Mouse (Mus musculus): ENCODE measurements around the gene Cluap1. TPM values are rescaled to one million over a fixed set of nuclear protein-coding genes. Genes with fewer than 3 reads are reported as not detected.
A peak's percentile ranks its signal among the peaks of the same experiment; 100 is the strongest.
"Not testable (repeated sequence)": the region's sequence is repeated elsewhere in the genome, so short reads cannot be mapped to it uniquely, and the experiment has no call there.

The Cluap1 gene
- polyA plus RNA-seq, 1 experiment: 10.1 TPM

DNA sequence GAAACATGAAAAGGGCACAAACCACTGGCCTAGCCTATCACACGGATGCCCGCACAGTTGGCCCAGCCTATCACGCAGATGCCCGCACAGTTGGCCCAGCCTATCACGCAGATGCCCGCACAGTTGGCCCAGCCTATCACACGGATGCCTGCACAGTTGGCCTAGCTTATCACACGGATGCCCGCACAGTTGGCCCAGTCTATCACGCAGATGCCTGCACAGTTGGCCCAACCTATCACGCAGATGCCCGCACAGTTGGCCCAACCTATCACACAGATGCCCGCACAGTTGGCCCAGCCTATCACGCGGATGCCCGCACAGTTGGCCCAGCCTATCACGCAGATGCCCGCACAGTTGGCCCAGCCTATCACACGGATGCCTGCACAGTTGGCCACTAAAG, 65.9 kb downstream of the Cluap1 start:
- not testable (repeated sequence) for H3K79me2 ChIP-seq (ENCODE audit: control insufficient read depth, insufficient read depth); H3ac ChIP-seq (ENCODE audit: control insufficient read depth, insufficient read length); H3K36me3 ChIP-seq (ENCODE audit: control insufficient read depth, insufficient read depth); H3K27me3 ChIP-seq (ENCODE audit: control insufficient read depth, insufficient read depth, insufficient read length); H3K4me3 ChIP-seq; H3K4me2 ChIP-seq (ENCODE audit: low read depth)
- peak in 2 of 3 experiments; percentile 77 to 92 for TF ChIP-seq MYOD1 (IDR thresholded peaks at IDR 0.05; ENCODE audit: control insufficient read depth in 1 of 3, insufficient read length in 2 of 3, low read depth in 2 of 3)
- peak; percentile 51 for TF ChIP-seq TCF12 (IDR thresholded peaks at IDR 0.05; ENCODE audit: insufficient read depth, poor library complexity, severe bottlenecking)
- peak in 2 of 3 experiments; percentile 60 to 91 for TF ChIP-seq MYOG (IDR thresholded peaks at IDR 0.05; ENCODE audit: control insufficient read depth in 1 of 3, insufficient read depth in 1 of 3, insufficient read length in 2 of 3, low read depth in 2 of 3)
- peak; percentile 1 for TF ChIP-seq TCF3 (IDR thresholded peaks at IDR 0.05; ENCODE audit: insufficient read length, low read depth)

DNA sequence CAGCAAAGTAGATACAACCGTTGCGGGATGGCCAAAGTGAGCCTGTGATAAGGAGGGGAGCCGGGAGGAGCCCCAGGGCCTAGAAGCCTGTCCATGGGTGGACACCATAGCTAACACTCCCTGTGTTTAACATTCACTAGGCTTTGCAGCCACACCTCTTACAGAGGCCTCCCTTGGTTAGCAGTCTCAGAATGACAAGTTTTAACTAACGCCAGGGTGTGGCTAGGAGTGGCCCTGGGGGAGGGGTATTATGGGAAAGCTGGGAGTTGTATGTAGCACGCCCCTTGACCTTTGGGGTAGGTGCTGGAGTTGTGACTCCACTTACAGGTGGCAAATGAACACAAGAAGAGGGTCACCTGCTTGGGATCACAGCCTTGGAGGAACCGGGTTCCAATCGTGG, 67.1 kb downstream of the Cluap1 start:
- Histone ChIP-seq H3K27me3 (ENCODE audit: control insufficient read depth, insufficient read depth, insufficient read length) (no peaks in the 10 kb centered on the region), H3K4me3 (no peak overlapping the region), H3K4me2 (ENCODE audit: low read depth) (no peak overlapping the region), H3K79me2 (ENCODE audit: control insufficient read depth, insufficient read depth) (no peaks in the 10 kb centered on the region), H3K36me3 (ENCODE audit: control insufficient read depth, insufficient read depth) (peaks cover 7% of the 10 kb centered on the region), H3ac (ENCODE audit: control insufficient read depth, insufficient read length) (no peak overlapping the region)
- TF ChIP-seq MYOD1 (IDR thresholded peaks at IDR 0.05; ENCODE audit: control insufficient read depth in 1 of 3, insufficient read length in 2 of 3, low read depth in 2 of 3) (no peak), MYOG (IDR thresholded peaks at IDR 0.05; ENCODE audit: control insufficient read depth in 1 of 3, insufficient read depth in 1 of 3, insufficient read length in 2 of 3, low read depth in 2 of 3) (no peak), REST (IDR thresholded peaks at IDR 0.05; ENCODE audit: insufficient read depth, insufficient read length) (no peak), E2F4 (IDR thresholded peaks at IDR 0.05; ENCODE audit: insufficient read depth) (no peak), MAX (IDR thresholded peaks at IDR 0.05; ENCODE audit: low read depth) (no peak)

DNA sequence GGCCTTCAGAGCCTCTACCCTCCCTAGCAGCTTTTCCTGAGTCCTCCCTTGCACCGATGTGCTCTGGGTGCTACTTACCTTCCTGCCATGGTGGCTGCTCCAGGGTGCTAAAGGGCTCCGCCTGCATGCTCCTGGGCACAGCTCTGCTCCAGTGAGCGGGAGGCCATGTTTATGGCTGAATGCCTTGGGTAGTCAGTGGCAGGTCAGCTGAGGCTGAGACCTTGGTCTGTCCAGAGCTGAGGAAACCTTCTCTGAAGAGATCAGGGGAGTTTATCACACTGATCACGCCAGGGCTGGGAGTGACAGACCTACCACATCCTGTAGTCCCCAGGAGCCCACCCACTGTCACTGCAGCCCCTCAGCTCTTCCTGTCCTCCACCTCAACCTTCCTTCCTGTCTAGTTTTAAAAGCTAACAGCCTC, 67.7 kb downstream of the Cluap1 start, which contains the start of gene Nlrc3:
TSS of gene Nlrc3 (minus strand) at position 382 of the 421 bp plus-strand sequence.
- H3ac ChIP-seq (ENCODE audit: control insufficient read depth, insufficient read length): no peak within 1 kb of the TSS
- peaks cover 10% of the 10 kb centered on the region for H3K36me3 ChIP-seq (ENCODE audit: control insufficient read depth, insufficient read depth)
- no peak within 1 kb of the TSS for H3K4me3 ChIP-seq
- no peaks in the 10 kb centered on the region for H3K79me2 ChIP-seq (ENCODE audit: control insufficient read depth, insufficient read depth)
- no peak for TF ChIP-seq MAX (IDR thresholded peaks at IDR 0.05; ENCODE audit: low read depth)
- TF ChIP-seq POLR2A (IDR thresholded peaks at IDR 0.05; ENCODE audit: insufficient read length, low read depth): no peak
- no peak for TF ChIP-seq REST (IDR thresholded peaks at IDR 0.05; ENCODE audit: insufficient read depth, insufficient read length)
- TF ChIP-seq MYOD1 (IDR thresholded peaks at IDR 0.05; ENCODE audit: control insufficient read depth in 1 of 3, insufficient read length in 2 of 3, low read depth in 2 of 3): no peak
- no peak for TF ChIP-seq E2F4 (IDR thresholded peaks at IDR 0.05; ENCODE audit: insufficient read depth)
- no peak for TF ChIP-seq CEBPB (IDR thresholded peaks at IDR 0.05; ENCODE audit: insufficient read depth, poor library complexity, severe bottlenecking)
- no peak for TF ChIP-seq TCF12 (IDR thresholded peaks at IDR 0.05; ENCODE audit: insufficient read depth, poor library complexity, severe bottlenecking)
- TF ChIP-seq POLR2AphosphoS2 (IDR thresholded peaks at IDR 0.05; ENCODE audit: insufficient read length, low read depth): no peak
- TF ChIP-seq SRF (IDR thresholded peaks at IDR 0.05; ENCODE audit: control insufficient read depth, insufficient read length, low read depth): no peak
- TF ChIP-seq MYOG (IDR thresholded peaks at IDR 0.05; ENCODE audit: control insufficient read depth in 1 of 3, insufficient read depth in 1 of 3, insufficient read length in 2 of 3, low read depth in 2 of 3): no peak
- TF ChIP-seq TCF3 (IDR thresholded peaks at IDR 0.05; ENCODE audit: insufficient read length, low read depth): no peak
- H3K27me3 ChIP-seq (ENCODE audit: control insufficient read depth, insufficient read depth, insufficient read length): no peaks in the 10 kb centered on the region
- H3K4me2 ChIP-seq (ENCODE audit: low read depth): no peak within 1 kb of the TSS

DNA sequence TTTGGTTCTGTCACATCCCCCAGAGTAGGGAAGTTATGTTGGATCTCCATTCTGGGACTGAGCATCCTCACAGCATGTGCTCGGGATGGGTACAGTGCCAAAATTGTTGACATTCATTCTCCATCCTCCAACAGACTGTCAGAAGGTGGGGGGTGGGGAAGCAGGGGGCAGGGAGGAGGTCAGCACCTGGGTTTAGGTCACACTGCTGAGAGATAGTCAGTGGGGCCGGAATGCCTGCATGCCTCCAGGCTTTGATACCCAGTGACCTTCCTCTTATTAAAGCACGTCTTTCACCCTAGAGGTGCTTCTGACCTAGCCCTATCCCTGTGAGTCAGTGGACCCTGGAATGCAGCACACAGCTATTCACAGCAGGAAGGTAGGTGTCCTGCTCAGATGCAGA, 68.1 kb downstream of the Cluap1 start:
- TF ChIP-seq TCF12 (IDR thresholded peaks at IDR 0.05; ENCODE audit: insufficient read depth, poor library complexity, severe bottlenecking) (no peak), REST (IDR thresholded peaks at IDR 0.05; ENCODE audit: insufficient read depth, insufficient read length) (no peak), MYOD1 (IDR thresholded peaks at IDR 0.05; ENCODE audit: control insufficient read depth in 1 of 3, insufficient read length in 2 of 3, low read depth in 2 of 3) (no peak), TCF3 (IDR thresholded peaks at IDR 0.05; ENCODE audit: insufficient read length, low read depth) (no peak), POLR2A (IDR thresholded peaks at IDR 0.05; ENCODE audit: insufficient read length, low read depth) (no peak), POLR2AphosphoS2 (IDR thresholded peaks at IDR 0.05; ENCODE audit: insufficient read length, low read depth) (no peak), E2F4 (IDR thresholded peaks at IDR 0.05; ENCODE audit: insufficient read depth) (no peak)
- Histone ChIP-seq H3K4me2 (ENCODE audit: low read depth) (no peak overlapping the region), H3ac (ENCODE audit: control insufficient read depth, insufficient read length) (no peak overlapping the region), H3K4me3 (no peak overlapping the region), H3K36me3 (ENCODE audit: control insufficient read depth, insufficient read depth) (peaks cover 15% of the 10 kb centered on the region), H3K27me3 (ENCODE audit: control insufficient read depth, insufficient read depth, insufficient read length) (no peaks in the 10 kb centered on the region), H3K79me2 (ENCODE audit: control insufficient read depth, insufficient read depth) (no peaks in the 10 kb centered on the region)

DNA sequence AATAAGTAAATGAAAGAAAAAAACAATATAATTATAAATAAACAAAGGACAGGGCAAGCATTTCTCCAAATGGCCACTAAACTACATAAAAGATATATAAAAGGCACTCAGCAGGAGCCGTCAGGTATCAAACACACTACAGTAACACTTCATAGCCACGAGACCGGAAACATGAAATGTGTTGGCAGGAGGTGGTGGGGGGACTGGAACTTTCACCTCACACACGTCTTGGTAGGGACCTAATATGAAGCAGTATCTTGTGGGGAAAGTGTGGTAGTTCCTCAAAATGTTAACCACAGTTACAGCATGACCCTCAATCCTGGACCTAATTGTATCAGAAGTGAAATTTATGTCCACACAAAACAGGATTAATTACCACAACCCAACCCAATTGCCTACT, 73.6 kb downstream of the Cluap1 start:
- Histone ChIP-seq H3K36me3 (ENCODE audit: control insufficient read depth, insufficient read depth) (peaks cover 24% of the 10 kb centered on the region), H3K4me3 (no peak overlapping the region), H3K4me2 (ENCODE audit: low read depth) (no peak overlapping the region), H3K27me3 (ENCODE audit: control insufficient read depth, insufficient read depth, insufficient read length) (no peaks in the 10 kb centered on the region), H3K79me2 (ENCODE audit: control insufficient read depth, insufficient read depth) (no peaks in the 10 kb centered on the region), H3ac (ENCODE audit: control insufficient read depth, insufficient read length) (no peak overlapping the region)
- TF ChIP-seq USF1 (IDR thresholded peaks at IDR 0.05; ENCODE audit: low read depth) (no peak), POLR2AphosphoS2 (IDR thresholded peaks at IDR 0.05; ENCODE audit: insufficient read length, low read depth) (no peak), SRF (IDR thresholded peaks at IDR 0.05; ENCODE audit: control insufficient read depth, insufficient read length, low read depth) (no peak), MYOD1 (IDR thresholded peaks at IDR 0.05; ENCODE audit: control insufficient read depth in 1 of 3, insufficient read length in 2 of 3, low read depth in 2 of 3) (no peak), E2F4 (IDR thresholded peaks at IDR 0.05; ENCODE audit: insufficient read depth) (no peak), POLR2A (IDR thresholded peaks at IDR 0.05; ENCODE audit: insufficient read length, low read depth) (no peak), REST (IDR thresholded peaks at IDR 0.05; ENCODE audit: insufficient read depth, insufficient read length) (no peak), TCF12 (IDR thresholded peaks at IDR 0.05; ENCODE audit: insufficient read depth, poor library complexity, severe bottlenecking) (no peak), MAX (IDR thresholded peaks at IDR 0.05; ENCODE audit: low read depth) (no peak), MYOG (IDR thresholded peaks at IDR 0.05; ENCODE audit: control insufficient read depth in 1 of 3, insufficient read depth in 1 of 3, insufficient read length in 2 of 3, low read depth in 2 of 3) (no peak), CEBPB (IDR thresholded peaks at IDR 0.05; ENCODE audit: insufficient read depth, poor library complexity, severe bottlenecking) (no peak), TCF3 (IDR thresholded peaks at IDR 0.05; ENCODE audit: insufficient read length, low read depth) (no peak)

All from myocyte (in vitro differentiated cells).